Mouse (Mus musculus) lung, postnatal 0 days (tissue): ENCODE measurements around the gene Lrrc23. TPM values are rescaled to one million over a fixed set of nuclear protein-coding genes. Genes with fewer than 3 reads are reported as not detected.
A peak's percentile ranks its signal among the peaks of the same experiment; 100 is the strongest.

ENCODE experiments used
- ATAC-seq: fragments of 200-750 bp; cut with Nextera tagmentation; 2 replicates; pipeline ENCODE4 v1.8.0; 2017; ENCODE audit warnings: moderate library complexity
- DNase-seq: peaks from one replicate; pipeline ENCODE4 v3.0.0-alpha.2; 2016; ENCODE audit warnings: low spot score
- H3K27ac ChIP-seq: fragments of 300-500 bp; sonication (generic); 2 replicates; pipeline ENCODE4 v1.5.1; 2014; ENCODE audit warnings: antibody characterized with exemption, mild to moderate bottlenecking, low read length, mixed read lengths
- H3K27me3 ChIP-seq: fragments of 300-500 bp; sonication (generic); replicated peaks from 2 replicates; pipeline ENCODE4 v1.6.1; 2014; ENCODE audit warnings: low read length, mixed read lengths; ENCODE audit not compliant: insufficient read depth
- H3K36me3 ChIP-seq: fragments of 300-500 bp; sonication (generic); 2 replicates; pipeline ENCODE4 v1.6.1; 2014; ENCODE audit warnings: low read length, mixed read lengths; ENCODE audit not compliant: insufficient read depth
- H3K4me1 ChIP-seq: fragments of 300-500 bp; sonication (generic); 2 replicates; pipeline ENCODE4 v1.6.1; 2014; ENCODE audit warnings: antibody characterized with exemption, low read depth, low read length, mixed read lengths; ENCODE audit not compliant: insufficient read depth
- H3K4me2 ChIP-seq: fragments of 300-500 bp; sonication (generic); replicated peaks from 2 replicates; pipeline ENCODE4 v1.6.1; 2014; ENCODE audit warnings: low read depth, mild to moderate bottlenecking, low read length, moderate library complexity, mixed read lengths
- H3K4me3 ChIP-seq: fragments of 300-500 bp; sonication (generic); 2 replicates; pipeline ENCODE4 v1.5.1; 2014; ENCODE audit warnings: low read depth, low read length
- H3K9ac ChIP-seq: fragments of 300-500 bp; sonication (generic); replicated peaks from 2 replicates; pipeline ENCODE4 v1.6.1; 2014; ENCODE audit warnings: low read depth, mild to moderate bottlenecking
- H3K9me3 ChIP-seq: fragments of 300-500 bp; sonication (generic); 2 replicates; pipeline ENCODE4 v1.6.1; 2016; ENCODE audit warnings: low read length, mixed read lengths
- CTCF ChIP-seq: IDR thresholded peaks from 2 replicates; pipeline ENCODE4 v1.5.1; 2016; ENCODE audit warnings: antibody characterized with exemption, mild to moderate bottlenecking
- EP300 ChIP-seq: IDR thresholded peaks from 2 replicates; pipeline ENCODE4 v1.6.1; 2016; ENCODE audit warnings: antibody characterized with exemption, mild to moderate bottlenecking, control low read depth
- WGBS: fragments of 180-500 bp; shearing (Covaris S2); extraction: QIAGEN DNeasy Blood & Tissue Kit; methylation state at CpG from one replicate; pipeline ENCODE4 v1.1.7; 2014; 5-methylcytosine and 5-hydroxymethylcytosine counted together
- polyA plus RNA-seq: library from polyadenylated mRNA; unstranded; fragments of >200 nt; fragmentation: Nextera tagmentation; extraction: Ambion mirVana; gene quantifications from 2 replicates; pipeline ENCODE4 v1.2.1, GENCODE M21; 2015

The Lrrc23 gene
- polyA plus RNA-seq, 1 experiment from 2014 or later: 26.7 TPM

GRCm38 (mm10) chr6:124817125-124817524 is 37.6 kb upstream of the Lrrc23 start:
- ATAC-seq (no peak), DNase-seq (no peak)
- H3K36me3 ChIP-seq: peaks cover 35% of the 10 kb centered on the region
- H3K4me2 ChIP-seq: no peak overlapping the region
- no peaks in the 10 kb centered on the region for H3K27me3 ChIP-seq
- TF ChIP-seq EP300 (no peak), CTCF (no peak)
- H3K27ac ChIP-seq: no peak overlapping the region
- no peak overlapping the region for H3K9ac ChIP-seq
- WGBS: 96% methylated on average over 11 of the region's 11 CpGs
- H3K4me1 ChIP-seq: peaks cover 5% of the 10 kb centered on the region; the same call in 1 of the 2 replicates
- no peaks in the 10 kb centered on the region for H3K9me3 ChIP-seq
- no peak overlapping the region for H3K4me3 ChIP-seq

DNA sequence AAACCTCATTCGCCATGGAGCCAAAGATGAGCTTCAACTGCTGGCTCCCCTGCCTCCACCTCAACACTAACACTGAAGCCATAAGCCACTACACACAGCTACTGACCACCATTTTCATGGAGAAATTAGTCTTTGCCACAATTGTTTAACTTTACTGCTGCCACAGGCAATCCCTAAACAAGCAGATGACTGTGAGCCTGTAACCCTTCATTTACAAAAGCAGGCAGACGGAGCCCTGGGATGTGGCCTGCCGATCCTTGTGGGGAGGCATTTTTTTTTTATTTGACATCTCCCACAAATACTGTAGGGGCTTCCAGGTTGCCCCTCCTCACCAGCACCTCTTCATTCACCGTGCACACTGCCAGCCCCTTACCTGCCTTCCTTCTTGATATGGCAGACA is 37.1 kb upstream of the Lrrc23 start:
- no peaks in the 10 kb centered on the region for H3K27me3 ChIP-seq
- 88% methylated on average over 4 of the region's 4 CpGs for WGBS
- H3K27ac ChIP-seq: no peak overlapping the region
- no peak for DNase-seq
- no peak overlapping the region for H3K4me2 ChIP-seq
- peaks cover 30% of the 10 kb centered on the region for H3K36me3 ChIP-seq
- H3K4me3 ChIP-seq: no peak overlapping the region
- no peak for ATAC-seq
- H3K9me3 ChIP-seq: no peaks in the 10 kb centered on the region
- peaks cover 5% of the 10 kb centered on the region; the same call in 1 of the 2 replicates for H3K4me1 ChIP-seq
- no peak for TF ChIP-seq EP300
- no peak for TF ChIP-seq CTCF
- H3K9ac ChIP-seq: no peak overlapping the region

DNA sequence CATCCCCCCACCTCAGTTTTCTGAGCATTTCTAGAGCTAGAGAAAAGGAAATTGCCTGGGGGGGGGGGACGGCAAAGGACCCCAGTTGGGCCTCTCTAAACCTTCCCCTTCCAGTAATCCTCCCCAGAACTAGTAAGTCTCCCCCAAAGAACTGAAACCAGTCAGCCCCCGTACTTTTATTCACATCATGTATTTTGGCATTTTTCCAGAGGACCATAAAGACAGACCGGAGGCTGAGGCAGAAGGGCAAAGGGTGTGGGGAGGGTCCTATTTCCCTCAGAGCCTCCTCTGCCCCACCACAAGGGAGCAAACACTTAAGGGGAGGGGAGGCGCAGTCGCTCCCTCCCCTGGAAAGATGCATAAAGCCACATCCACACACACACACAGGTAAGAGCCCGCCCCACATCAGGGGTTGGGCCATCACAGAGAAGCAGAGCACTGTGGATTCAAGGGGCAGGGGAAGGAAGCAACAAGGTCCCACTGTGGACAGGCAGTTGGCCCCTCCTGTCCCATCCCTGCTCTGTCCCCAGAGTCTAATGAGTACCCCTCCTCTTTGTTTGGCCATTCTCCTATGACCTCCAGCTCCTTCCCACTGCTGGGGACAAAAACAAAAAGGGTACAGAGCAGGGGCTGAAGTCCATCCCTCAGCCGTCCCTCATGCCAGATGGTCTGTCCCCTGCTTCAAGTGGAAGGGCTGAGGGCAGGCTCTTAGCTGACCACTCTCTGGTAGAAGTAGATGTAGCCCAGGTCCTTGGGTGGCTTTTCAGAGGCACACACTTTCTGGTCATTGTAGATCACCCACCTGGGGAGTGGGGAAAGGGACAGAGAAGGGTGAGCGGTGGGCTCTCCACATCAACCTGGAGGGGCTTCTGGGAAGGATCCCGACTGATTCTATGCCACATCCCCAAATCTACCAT is 35.6 kb upstream of the Lrrc23 start:
- Histone ChIP-seq H3K4me2 (no peak overlapping the region), H3K4me3 (no peak overlapping the region), H3K9ac (no peak overlapping the region), H3K9me3 (no peaks in the 10 kb centered on the region), H3K27me3 (no peaks in the 10 kb centered on the region), H3K4me1 (peaks cover 5% of the 10 kb centered on the region; the same call in 1 of the 2 replicates), H3K36me3 (peaks cover 18% of the 10 kb centered on the region), H3K27ac (no peak overlapping the region)
- no peak for TF ChIP-seq EP300
- no peak for TF ChIP-seq CTCF
- 65% methylated on average over 8 of the region's 9 CpGs for WGBS
- ATAC-seq (no peak), DNase-seq (no peak)

GRCm38 (mm10) chr6:124814448-124814847 is 34.9 kb upstream of the Lrrc23 start:
- Histone ChIP-seq H3K4me1 (peaks cover 10% of the 10 kb centered on the region; the same call in 1 of the 2 replicates), H3K4me2 (peak overlapping the region; percentile 84), H3K4me3 (peak overlapping the region; percentile 52), H3K9ac (no peak overlapping the region), H3K36me3 (peaks cover 12% of the 10 kb centered on the region; the same call in 1 of the 2 replicates), H3K27me3 (no peaks in the 10 kb centered on the region), H3K9me3 (no peaks in the 10 kb centered on the region), H3K27ac (no peak overlapping the region)
- TF ChIP-seq EP300 (no peak), CTCF (no peak)
- WGBS: 31% methylated on average over 8 of the region's 8 CpGs
- ATAC-seq: peak; percentile 21
- no peak for DNase-seq

DNA sequence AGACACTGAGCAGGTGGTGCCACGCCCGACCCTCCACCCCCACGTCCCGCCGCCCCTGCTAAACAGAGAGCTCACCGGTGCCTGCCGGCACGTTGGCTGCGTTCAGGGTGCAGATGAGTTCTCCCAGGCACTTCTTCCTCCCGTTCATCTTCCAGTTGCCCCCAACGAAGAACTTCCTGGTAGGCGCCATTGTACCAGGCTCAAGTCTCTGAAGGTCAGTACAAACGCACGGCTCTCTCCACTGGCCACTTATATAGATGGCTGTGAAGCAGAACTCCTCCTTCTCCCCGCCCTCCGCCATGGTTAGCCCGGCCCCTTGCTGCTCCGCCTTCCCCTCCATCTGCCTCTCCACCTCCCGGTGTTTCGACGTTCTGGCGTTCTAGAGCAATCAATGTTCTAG is 34.4 kb upstream of the Lrrc23 start, which contains the start of gene Tpi1:
Gene Tpi1, minus strand, starts transcription at position 364 of the 400 bp plus-strand sequence.
- H3K27ac ChIP-seq: peak within 1 kb of the TSS; percentile 67
- WGBS: under 1% methylated on average over 22 of the region's 22 CpGs

GRCm38 (mm10) chr6:124813496-124813895 is 34.0 kb upstream of the Lrrc23 start:
- H3K4me3 ChIP-seq: peak overlapping the region; percentile 52
- no peaks in the 10 kb centered on the region for H3K27me3 ChIP-seq
- H3K9me3 ChIP-seq: no peaks in the 10 kb centered on the region
- DNase-seq (peak; percentile 71), ATAC-seq (peak; percentile 25)
- H3K27ac ChIP-seq: peak overlapping the region; percentile 67
- H3K9ac ChIP-seq: peak overlapping the region; percentile 50
- WGBS: 0% methylated on average over 18 of the region's 18 CpGs
- peaks cover 10% of the 10 kb centered on the region; the same call in 1 of the 2 replicates for H3K4me1 ChIP-seq
- 0 out of 2 replicates have a peak, but pooled peaks cover 5% of the 10 kb centered on the region for H3K36me3 ChIP-seq
- TF ChIP-seq EP300 (no peak), CTCF (no peak)
- peak overlapping the region; percentile 84 for H3K4me2 ChIP-seq

More for the DNA sequence above, 34.4 kb upstream of the Lrrc23 start, which contains the start of gene Tpi1:
- no peak for TF ChIP-seq CTCF
- TF ChIP-seq EP300: no peak
- Histone ChIP-seq H3K36me3 (peaks cover 6% of the 10 kb centered on the region; the same call in 1 of the 2 replicates), H3K4me1 (peaks cover 10% of the 10 kb centered on the region; the same call in 1 of the 2 replicates), H3K4me2 (peak within 1 kb of the TSS; percentile 84), H3K27me3 (no peaks in the 10 kb centered on the region), H3K4me3 (peak within 1 kb of the TSS; percentile 52), H3K9me3 (no peaks in the 10 kb centered on the region), H3K9ac (peak within 1 kb of the TSS; percentile 50)
- DNase-seq (peak; percentile 98), ATAC-seq (peak; percentile 94)
